8 mouse cellular contexts compared by ENCODE assay signal in the genomic region with DNA sequence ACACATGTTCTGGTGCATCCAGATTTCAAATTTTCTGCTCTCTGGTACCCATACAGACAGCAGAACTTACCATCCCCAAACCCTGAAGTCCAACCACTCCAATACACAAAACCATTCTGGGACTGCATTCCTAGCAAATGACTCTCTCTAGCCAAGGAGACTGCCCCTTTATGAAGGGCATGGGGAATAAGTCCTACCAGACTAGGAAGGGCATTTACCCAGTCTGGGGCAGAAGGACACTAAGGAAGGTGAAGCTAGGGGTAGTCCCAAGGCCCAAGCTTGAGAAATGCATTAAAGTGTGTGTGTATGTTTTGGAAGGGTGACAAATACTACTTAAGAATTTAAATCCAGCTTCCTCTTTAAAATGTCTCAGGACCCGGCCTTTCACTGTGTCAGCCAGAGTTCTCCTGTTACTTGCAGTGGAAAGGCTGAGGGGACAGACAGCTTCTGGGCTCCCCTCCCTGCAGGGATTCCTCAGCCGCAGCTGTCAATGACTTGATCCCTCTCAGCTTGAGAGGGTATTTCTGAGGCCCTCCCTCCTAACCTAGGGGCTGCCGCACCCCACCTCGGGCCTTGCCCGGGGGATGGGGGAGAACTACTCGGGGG.
DNase-seq lines count a peak whose midpoint lies in the region; ATAC-seq and TF ChIP-seq lines count a peak whose summit lies in the region.

No protein-coding gene starts in this region.

- H3K9ac ChIP-seq in liver, adult 2 months (ENCODE audit: low read depth, low read length), result peak overlapping the region; percentile 76
- H3K9ac ChIP-seq in intestine, postnatal 0 days (ENCODE audit: low read depth, low read length), result peak overlapping the region; percentile 85

- peak overlapping the region; percentile 64 for H3K27ac ChIP-seq in liver, adult 2 months (replicated peaks; ENCODE audit: insufficient read depth, low read depth, low read length)
- H3K27ac ChIP-seq in intestine, postnatal 0 days (ENCODE audit: low read depth, low read length), result peak overlapping the region; percentile 96; the same call in 1 of the 2 replicates
- H3K27ac ChIP-seq in macrophage, result peak overlapping the region; percentile 25; the same call in 1 of the 2 replicates

- DNase-seq in liver, adult 2 months (ENCODE audit: extremely low read depth, low read depth, low spot score), result no peak
- DNase-seq in liver, result no peak
- peak; percentile 39 for DNase-seq in fibroblast of lung, adult 2 months (ENCODE audit: low read depth)
- no peak for DNase-seq in right cerebral cortex, postnatal 4 days
- no peak for DNase-seq in layer of hippocampus, adult 9-11 months
- no peak for DNase-seq in thymus, postnatal 25 days

- no peak for TF ChIP-seq CTCF in liver, adult 2 months (IDR thresholded peaks at IDR 0.05; ENCODE audit: low read depth, low read length)
- TF ChIP-seq CTCF in intestine, postnatal 0 days (IDR thresholded peaks at IDR 0.05; ENCODE audit: low read depth), result no peak

- ATAC-seq in intestine, postnatal 0 days, result no peak

- no peaks in the 10 kb centered on the region for H3K9me3 ChIP-seq in intestine, postnatal 0 days (ENCODE audit: control insufficient read depth)

- H3K79me2 ChIP-seq in liver, adult 2 months (ENCODE audit: control insufficient read depth, insufficient read depth, low read length), result peaks cover 8% of the 10 kb centered on the region; the same call in 1 of the 2 replicates
- no peaks in the 10 kb centered on the region for H3K79me2 ChIP-seq in macrophage (ENCODE audit: inconsistent target)

- H3K4me3 ChIP-seq in liver, adult 2 months (ENCODE audit: insufficient read depth, low read depth, low read length), result peak overlapping the region; percentile 63
- peak overlapping the region; percentile 64 for H3K4me3 ChIP-seq in intestine, postnatal 0 days (ENCODE audit: low read depth, low read length)
- H3K4me3 ChIP-seq in macrophage (ENCODE audit: inconsistent target), result peak overlapping the region; percentile 58

- no peaks in the 10 kb centered on the region for H3K36me3 ChIP-seq in liver, adult 2 months (ENCODE audit: control insufficient read depth, insufficient read depth, low read length)
- H3K36me3 ChIP-seq in intestine, postnatal 0 days (ENCODE audit: control insufficient read depth, insufficient read depth), result no peaks in the 10 kb centered on the region; the same call in 1 of the 2 replicates
- H3K36me3 ChIP-seq in macrophage (ENCODE audit: inconsistent target), result no peaks in the 10 kb centered on the region

- H3K4me2 ChIP-seq in intestine, postnatal 0 days (replicated peaks; ENCODE audit: low read depth), result peak overlapping the region; percentile 96

- 10% methylated on average over 6 of the region's 6 CpGs for WGBS in liver, adult 2 months
- WGBS in intestine, postnatal 0 days, result 4% methylated on average over 6 of the region's 6 CpGs
- 9% methylated on average over 6 of the region's 6 CpGs for WGBS in macrophage (ENCODE audit: missing documents)

- no peak for TF ChIP-seq POLR2A in liver, adult 2 months (IDR thresholded peaks at IDR 0.05; ENCODE audit: extremely low read depth, insufficient read depth, low read length)

- H3K27me3 ChIP-seq in liver, adult 2 months (ENCODE audit: control insufficient read depth, insufficient read depth, low read length), result no peaks in the 10 kb centered on the region
- H3K27me3 ChIP-seq in intestine, postnatal 0 days (replicated peaks; ENCODE audit: control insufficient read depth, insufficient read depth, low read length), result no peaks in the 10 kb centered on the region

- peaks cover 45% of the 10 kb centered on the region for H3K4me1 ChIP-seq in liver, adult 2 months (ENCODE audit: control insufficient read depth, insufficient read depth, low read length)
- H3K4me1 ChIP-seq in intestine, postnatal 0 days (replicated peaks; ENCODE audit: control insufficient read depth, insufficient read depth, low read length), result peaks cover 32% of the 10 kb centered on the region

Comparison
In these comparisons a context has a peak if more than half of its experiments do, and no peak if none do; other contexts are left out.
1. H3K27ac ChIP-seq: peak in every context shown above with its lines; median percentile 96 in intestine, postnatal 0 days; 64 in liver, adult 2 months; 25 in macrophage.